In genomic region chr1:28622745-28623144, GRCm38 (mm10) we compare ENCODE assay signal across 14 mouse cellular contexts.
A peak's percentile ranks its signal among the peaks of the same experiment; 100 is the strongest.
DNase-seq lines count a peak whose midpoint lies in the region.
"Had no signal": no experiment of that assay in that cellular context is flagged by ENCODE, and none has a peak within 500 bp of the region (broad histone marks: within the 10 kb centered on the region; RNA-seq: fewer than 3 reads in every experiment).

No protein-coding gene starts in this region.

- DNase-seq in cerebellum, adult 11 months, result peak; percentile 1
- DNase-seq in cerebellum, adult 18-20 months, result no peak
- DNase-seq in left cerebral cortex, postnatal 4 days, result peak; percentile 10
- DNase-seq in left cerebral cortex, adult 9 months (ENCODE audit: low spot score in 2 of 2), result no peak
- peak; percentile 9 for DNase-seq in right cerebral cortex, postnatal 4 days
- no peak for DNase-seq in right cerebral cortex, postnatal 25 days
- DNase-seq in testis, postnatal 14 days (ENCODE audit: low spot score), result peak; percentile 9
- no peak for DNase-seq in heart, adult 18-20 months
- DNase-seq: adrenal gland, postnatal 14 days; gastrocnemius, postnatal 25 days; kidney, adult 2 months; layer of hippocampus, postnatal 36 days; thymus, adult 18-20 months; thymus, postnatal 36 days had no signal

- intact Hi-C loops in left cerebral cortex, postnatal 4 days (cut with DNase I), result no loop called here

Comparison
In these comparisons a context has a peak if more than half of its experiments do, and no peak if none do; other contexts are left out.
1. DNase-seq: peak in cerebellum, adult 11 months (single experiment), left cerebral cortex, postnatal 4 days (single experiment), right cerebral cortex, postnatal 4 days (single experiment) and testis, postnatal 14 days (single experiment); none in cerebellum, adult 18-20 months (0 of 2), left cerebral cortex, adult 9 months (0 of 2), right cerebral cortex, postnatal 25 days (single experiment) and heart, adult 18-20 months (0 of 2).